Mouse (Mus musculus) limb, embryonic 14.5 days (tissue): Measurements from ENCODE around the gene Gm10563. TPM values are rescaled to one million over a fixed set of nuclear protein-coding genes. Genes with fewer than 3 reads are reported as not detected.
A peak's percentile ranks its signal among the peaks of the same experiment; 100 is the strongest.

Experiments
- ATAC-seq: fragments of 200-750 bp; cut with Nextera tagmentation; 2 replicates; pipeline ENCODE4 v1.8.0; 2017; ENCODE audit warnings: low read depth, moderate number of reproducible peaks, moderate TSS enrichment; ENCODE audit not compliant: low FRiP score
- DNase-seq: peaks from one replicate; pipeline ENCODE4 v3.0.0-alpha.2; 2015; ENCODE audit warnings: low spot score
- H3K27ac ChIP-seq: fragments of 300-500 bp; sonication (generic); replicated peaks from 2 replicates; pipeline ENCODE4 v1.5.1; 2014; ENCODE audit warnings: low read depth, mild to moderate bottlenecking, low read length, moderate library complexity, mixed read lengths
- H3K27me3 ChIP-seq: fragments of 300-500 bp; sonication (generic); 2 replicates; pipeline ENCODE4 v1.6.1; 2014; ENCODE audit warnings: low read length, mixed read lengths; ENCODE audit not compliant: control insufficient read depth, insufficient read depth
- H3K36me3 ChIP-seq: fragments of 300-500 bp; sonication (generic); 2 replicates; pipeline ENCODE4 v1.6.1; 2014; ENCODE audit warnings: mild to moderate bottlenecking, low read length, moderate library complexity, mixed read lengths; ENCODE audit not compliant: control insufficient read depth, insufficient read depth
- H3K4me1 ChIP-seq: fragments of 300-500 bp; sonication (generic); 2 replicates; pipeline ENCODE4 v1.6.1; 2014; ENCODE audit warnings: antibody characterized with exemption, low read length, mixed read lengths; ENCODE audit not compliant: control insufficient read depth, insufficient read depth
- H3K4me2 ChIP-seq: fragments of 300-500 bp; sonication (generic); replicated peaks from 2 replicates; pipeline ENCODE4 v1.6.1; 2014; ENCODE audit warnings: low read depth, mild to moderate bottlenecking, low read length, moderate library complexity; ENCODE audit not compliant: severe bottlenecking
- H3K4me3 ChIP-seq: fragments of 300-500 bp; sonication (generic); replicated peaks from 2 replicates; pipeline ENCODE4 v1.5.1; 2014; ENCODE audit warnings: low read length
- H3K9ac ChIP-seq: fragments of 300-500 bp; sonication (generic); 2 replicates; pipeline ENCODE4 v1.6.1; 2014; ENCODE audit warnings: mild to moderate bottlenecking, low read depth, low read length, moderate library complexity; ENCODE audit not compliant: severe bottlenecking
- H3K9me3 ChIP-seq: fragments of 300-500 bp; sonication (generic); 2 replicates; pipeline ENCODE4 v1.6.1; 2016; ENCODE audit warnings: low read length; ENCODE audit not compliant: control insufficient read depth
- POLR2A ChIP-seq: fragments of 200-500 bp; IDR thresholded peaks from 2 replicates; pipeline ENCODE4 v1.8.0; 2012; ENCODE audit warnings: inconsistent platforms, mild to moderate bottlenecking, moderate library complexity, borderline replicate concordance; ENCODE audit not compliant: insufficient read depth, insufficient read length; ENCODE audit errors: extremely low read depth
- WGBS: fragments of 180-500 bp; shearing (Covaris S2); extraction: QIAGEN DNeasy Blood & Tissue Kit; methylation state at CpG from one replicate; pipeline ENCODE4 v1.1.7; 2014; 5-methylcytosine and 5-hydroxymethylcytosine counted together
- polyA plus RNA-seq, 2 experiments: library from polyadenylated mRNA; depleted of rRNA in 1 of 2; stranded (reverse) in 1 of 2; unstranded in 1 of 2; fragments of >200 nt; fragmentation: Nextera tagmentation in 1 of 2; extraction: Ambion mirVana in 1 of 2; gene quantifications; 2 replicates each; pipeline versions ENCODE4 v1.2.1 to v1.2.3; 2012 to 2014

Gene Gm10563
- polyA plus RNA-seq, 2 experiments, result not detected

- H3K36me3 ChIP-seq, result peaks cover 16% of the 10 kb centered on the region
- no peak overlapping the region for H3K4me3 ChIP-seq
- H3K4me2 ChIP-seq, result no peak overlapping the region
- TF ChIP-seq POLR2A, result no peak
- no peak for DNase-seq
- no peak overlapping the region for H3K9ac ChIP-seq
- no peaks in the 10 kb centered on the region for H3K9me3 ChIP-seq
- H3K4me1 ChIP-seq, result peaks cover 8% of the 10 kb centered on the region; the same call in 1 of the 2 replicates
- H3K27me3 ChIP-seq, result no peaks in the 10 kb centered on the region
- ATAC-seq, result no peak
- no peak overlapping the region for H3K27ac ChIP-seq
Observed at GRCm38 (mm10) chr4:155666903-155667302, 21.7 kb upstream of the Gm10563 start.

- 89% methylated on average over 12 of the region's 12 CpGs for WGBS
- Histone ChIP-seq H3K27me3 (0 out of 2 replicates have a peak, but pooled peaks cover 5% of the 10 kb centered on the region), H3K9me3 (no peaks in the 10 kb centered on the region), H3K36me3 (peaks cover 58% of the 10 kb centered on the region), H3K4me1 (no peaks in the 10 kb centered on the region), H3K4me3 (no peak overlapping the region), H3K27ac (no peak overlapping the region), H3K4me2 (no peak overlapping the region), H3K9ac (no peak overlapping the region)
- no peak for ATAC-seq
- DNase-seq, result no peak
- TF ChIP-seq POLR2A, result no peak
Observed at GRCm38 (mm10) chr4:155660641-155661040, 15.4 kb upstream of the Gm10563 start.

GRCm38 (mm10) chr4:155658961-155659360 is 13.8 kb upstream of the Gm10563 start:
- no peak overlapping the region for H3K27ac ChIP-seq
- H3K4me3 ChIP-seq, result no peak overlapping the region
- H3K4me1 ChIP-seq, result peaks cover 12% of the 10 kb centered on the region
- H3K9ac ChIP-seq, result no peak overlapping the region
- no peak overlapping the region for H3K4me2 ChIP-seq
- WGBS, result 96% methylated on average over 9 of the region's 10 CpGs
- no peak for DNase-seq
- ATAC-seq, result no peak
- H3K9me3 ChIP-seq, result no peaks in the 10 kb centered on the region
- H3K27me3 ChIP-seq, result peaks cover 21% of the 10 kb centered on the region
- peaks cover 47% of the 10 kb centered on the region for H3K36me3 ChIP-seq
- TF ChIP-seq POLR2A, result no peak

DNA sequence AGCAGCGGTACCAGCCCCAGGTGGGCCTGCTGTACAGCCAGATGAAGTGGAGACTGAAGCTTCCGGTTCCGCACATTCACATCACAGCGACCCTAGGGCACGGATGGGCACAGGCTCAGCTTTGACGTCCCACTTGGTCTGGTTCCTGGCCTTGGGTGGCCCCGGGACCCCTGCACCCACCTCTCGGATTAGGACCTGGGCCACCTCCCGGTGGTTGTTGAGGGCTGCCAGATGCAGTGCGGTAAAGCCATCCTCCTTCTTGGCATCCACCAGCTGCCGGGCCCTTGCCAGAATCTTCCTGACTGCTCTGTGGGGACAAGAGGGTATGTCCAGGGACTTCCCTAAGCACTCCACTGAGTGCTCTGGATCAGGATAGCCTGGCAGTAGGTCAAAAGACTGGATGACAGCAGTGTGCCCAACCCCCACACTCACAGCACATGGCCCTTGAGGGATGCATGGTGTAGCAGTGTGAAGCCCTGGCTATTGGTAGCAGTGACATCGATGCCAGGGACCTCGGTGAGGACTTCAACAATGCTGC is 11.1 kb upstream of the Gm10563 start:
- Histone ChIP-seq H3K9ac (no peak overlapping the region), H3K27me3 (peaks cover 47% of the 10 kb centered on the region), H3K4me3 (no peak overlapping the region), H3K36me3 (peaks cover 45% of the 10 kb centered on the region), H3K9me3 (no peaks in the 10 kb centered on the region), H3K4me2 (no peak overlapping the region), H3K27ac (no peak overlapping the region), H3K4me1 (peaks cover 28% of the 10 kb centered on the region)
- no peak for DNase-seq
- 89% methylated on average over 13 of the region's 13 CpGs for WGBS
- no peak for ATAC-seq
- TF ChIP-seq POLR2A, result no peak

GRCm38 (mm10) chr4:155654456-155655298 is 9.5 kb upstream of the Gm10563 start:
- peak overlapping the region; percentile 94 for H3K4me2 ChIP-seq
- peak; percentile 35; the same call in 1 of the 2 replicates for ATAC-seq
- H3K27me3 ChIP-seq, result peaks cover 53% of the 10 kb centered on the region
- H3K9ac ChIP-seq, result peak overlapping the region; percentile 38
- no peak for TF ChIP-seq POLR2A
- WGBS, result 1% methylated on average over 45 of the region's 52 CpGs
- peaks cover 28% of the 10 kb centered on the region for H3K4me1 ChIP-seq
- DNase-seq, result peak; percentile 47
- H3K9me3 ChIP-seq, result no peaks in the 10 kb centered on the region
- no peak overlapping the region for H3K27ac ChIP-seq
- peaks cover 51% of the 10 kb centered on the region for H3K36me3 ChIP-seq
- peak overlapping the region; percentile 44 for H3K4me3 ChIP-seq
